Mouse (Mus musculus): ENCODE data around the gene Chrm3.

DNA sequence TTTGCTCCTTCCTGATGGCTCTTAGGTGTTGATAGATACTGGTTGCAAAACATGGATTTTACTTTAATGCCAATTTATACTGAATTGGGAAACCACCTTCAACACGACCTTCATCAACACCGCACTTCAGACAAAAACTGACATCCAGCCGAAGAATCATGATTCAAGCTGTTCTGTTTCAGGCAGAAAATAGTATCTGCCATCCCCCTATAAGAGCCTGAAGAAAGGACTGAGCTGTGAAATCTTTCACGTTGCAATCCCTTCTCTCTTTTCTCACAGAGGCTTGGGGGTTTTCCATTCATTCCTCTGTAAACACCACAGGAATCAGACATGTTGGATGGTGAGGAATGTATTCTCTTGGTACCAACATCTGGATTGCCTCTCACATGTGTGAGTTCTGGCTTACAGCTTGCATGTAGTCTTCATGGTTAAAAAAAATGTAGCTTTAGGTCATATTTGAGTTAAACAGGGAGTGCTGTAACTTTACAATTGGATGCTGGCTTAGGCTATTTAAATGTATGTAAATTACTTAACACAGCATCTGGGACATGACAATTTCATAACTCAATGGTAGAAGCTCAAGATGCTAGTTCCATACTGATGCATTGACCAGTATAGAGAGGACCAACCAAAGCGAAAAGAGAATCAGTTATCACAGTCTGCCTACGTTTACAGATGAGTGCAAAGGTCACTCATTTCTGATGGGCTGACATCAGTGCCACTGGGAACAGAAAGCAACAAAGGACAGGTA is 161.3 kb downstream of the Chrm3 start:
- TF ChIP-seq CTCF (IDR thresholded peaks at IDR 0.05; ENCODE audit: borderline replicate concordance, extremely low read depth, insufficient read depth, insufficient read length) (no peak), POLR2A (IDR thresholded peaks at IDR 0.05; ENCODE audit: borderline replicate concordance, extremely low read depth, insufficient read depth, insufficient read length, poor library complexity, severe bottlenecking) (no peak)

Data from brain, embryonic 14.5 days (tissue).